Mouse (Mus musculus): ENCODE results near the gene Olfr132. TPM values are rescaled to one million over a fixed set of nuclear protein-coding genes. Genes with fewer than 3 reads are reported as not detected.
"Not testable (repeated sequence)": the region's sequence is repeated elsewhere in the genome, so short reads cannot be mapped to it uniquely, and the experiment has no call there.

Olfr132 gene
- polyA plus RNA-seq (2014; fragmentation: Nextera tagmentation; extraction: Ambion mirVana): not detected in 2 replicates

DNA sequence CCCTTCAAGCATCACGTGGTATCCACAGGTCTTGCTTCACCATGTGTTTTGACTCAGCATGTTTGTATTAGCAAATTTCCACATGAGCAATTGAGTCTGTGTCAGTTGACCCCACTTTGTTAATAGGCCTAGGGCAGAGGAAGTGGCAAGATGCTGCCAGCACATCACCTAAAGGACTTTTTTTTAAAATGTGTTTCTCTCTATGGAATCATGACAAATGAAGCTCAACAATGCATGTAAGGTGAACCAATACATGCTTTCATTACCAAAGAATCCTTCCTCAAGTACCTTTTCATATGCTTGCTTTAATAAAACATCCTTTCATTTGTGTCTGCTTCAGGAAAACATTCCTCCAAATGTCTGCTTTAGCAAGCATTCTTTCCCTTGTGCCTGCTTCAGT is at the start of gene Olfr132:
Gene Olfr132 (minus strand): TSS at position 101 of the 400 bp plus-strand sequence.
- no peaks in the 10 kb centered on the region for H3K27me3 ChIP-seq (ENCODE audit: control insufficient read depth, insufficient read depth, low read length)

DNA sequence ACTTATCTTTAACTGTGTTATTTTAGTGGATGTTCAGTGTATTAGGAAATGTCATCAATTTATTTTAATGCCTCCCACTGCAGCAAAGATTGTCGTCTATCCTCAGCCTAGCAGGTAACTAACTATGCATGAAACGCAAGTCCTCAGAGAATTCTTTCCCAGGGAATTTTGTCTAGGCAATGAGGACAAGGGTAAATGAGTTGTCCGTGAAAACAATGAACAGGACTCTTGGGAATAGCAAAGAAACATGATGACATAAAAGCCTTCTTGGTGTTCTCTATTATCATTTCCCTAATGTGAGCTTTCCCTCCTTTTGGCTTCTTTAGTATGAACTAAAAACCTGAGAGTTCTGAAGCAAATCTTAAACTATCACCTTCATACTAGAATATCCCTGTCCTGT is 36.8 kb upstream of the Olfr132 start, which contains the start of gene Olfr134:
Gene Olfr134 (plus strand): TSS at position 301 of the 400 bp plus-strand sequence.
- no peak for ATAC-seq (ENCODE audit: low read depth)
- no peaks in the 10 kb centered on the region for H3K9me3 ChIP-seq (ENCODE audit: control insufficient read depth, low read length)
- H3K36me3 ChIP-seq (ENCODE audit: control insufficient read depth, insufficient read depth, low read length): no peaks in the 10 kb centered on the region
- H3K9ac ChIP-seq (replicated peaks; ENCODE audit: low read depth, low read length): no peak within 1 kb of the TSS
- WGBS: 66% methylated on average over 3 of the region's 3 CpGs
- H3K4me2 ChIP-seq (ENCODE audit: low read depth, low read length): no peak within 1 kb of the TSS
- no peaks in the 10 kb centered on the region for H3K27me3 ChIP-seq (ENCODE audit: control insufficient read depth, insufficient read depth, low read length)
- H3K4me1 ChIP-seq (ENCODE audit: control insufficient read depth, insufficient read depth, low read length): no peaks in the 10 kb centered on the region
- no peak within 1 kb of the TSS for H3K27ac ChIP-seq (ENCODE audit: low read depth, low read length)
- no peak within 1 kb of the TSS for H3K4me3 ChIP-seq (ENCODE audit: low read depth, low read length)

More for the DNA sequence above, at the start of gene Olfr132:
- Histone ChIP-seq H3K9me3 (ENCODE audit: control insufficient read depth, low read length) (no peaks in the 10 kb centered on the region), H3K4me3 (ENCODE audit: low read depth, low read length) (no peak within 1 kb of the TSS), H3K4me1 (ENCODE audit: control insufficient read depth, insufficient read depth, low read length) (no peaks in the 10 kb centered on the region), H3K4me2 (ENCODE audit: low read depth, low read length) (no peak within 1 kb of the TSS), H3K27ac (ENCODE audit: low read depth, low read length) (no peak within 1 kb of the TSS), H3K36me3 (ENCODE audit: control insufficient read depth, insufficient read depth, low read length) (no peaks in the 10 kb centered on the region), H3K9ac (replicated peaks; ENCODE audit: low read depth, low read length) (no peak within 1 kb of the TSS)
- WGBS: 69% methylated on average over 1 of the region's 1 CpGs
- no peak for ATAC-seq (ENCODE audit: low read depth)

DNA sequence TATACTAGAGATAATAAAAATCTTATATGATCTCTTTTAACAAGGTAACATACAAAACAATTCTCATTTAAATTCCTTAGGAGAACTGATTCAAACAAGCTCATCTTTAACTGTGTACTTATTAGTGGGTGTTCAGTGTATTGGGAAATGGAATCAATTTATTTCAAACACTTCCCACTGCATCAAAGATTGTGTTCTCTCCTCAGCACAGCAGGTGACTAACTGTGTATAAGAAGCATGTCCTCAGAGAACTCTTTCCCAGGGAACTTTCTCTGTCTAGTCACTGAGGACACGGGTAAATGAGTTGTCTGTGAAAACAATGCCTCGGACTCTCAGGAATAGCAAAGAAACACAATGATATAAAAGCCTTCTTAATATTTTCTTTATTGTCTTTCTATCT is 10.7 kb upstream of the Olfr132 start, which contains the start of gene Olfr133:
Gene Olfr133 (plus strand): TSS at position 301 of the 400 bp plus-strand sequence.
- no peaks in the 10 kb centered on the region for H3K27me3 ChIP-seq (ENCODE audit: control insufficient read depth, insufficient read depth, low read length)
- H3K9ac ChIP-seq (replicated peaks; ENCODE audit: low read depth, low read length): no peak within 1 kb of the TSS
- H3K27ac ChIP-seq (ENCODE audit: low read depth, low read length): no peak within 1 kb of the TSS
- 70% methylated on average over 2 of the region's 2 CpGs for WGBS
- H3K4me2 ChIP-seq (ENCODE audit: low read depth, low read length): no peak within 1 kb of the TSS
- no peak for ATAC-seq (ENCODE audit: low read depth)
- no peak within 1 kb of the TSS for H3K4me3 ChIP-seq (ENCODE audit: low read depth, low read length)
- no peaks in the 10 kb centered on the region for H3K36me3 ChIP-seq (ENCODE audit: control insufficient read depth, insufficient read depth, low read length)
- H3K4me1 ChIP-seq (ENCODE audit: control insufficient read depth, insufficient read depth, low read length): no peaks in the 10 kb centered on the region
- no peaks in the 10 kb centered on the region for H3K9me3 ChIP-seq (ENCODE audit: control insufficient read depth, low read length)

DNA sequence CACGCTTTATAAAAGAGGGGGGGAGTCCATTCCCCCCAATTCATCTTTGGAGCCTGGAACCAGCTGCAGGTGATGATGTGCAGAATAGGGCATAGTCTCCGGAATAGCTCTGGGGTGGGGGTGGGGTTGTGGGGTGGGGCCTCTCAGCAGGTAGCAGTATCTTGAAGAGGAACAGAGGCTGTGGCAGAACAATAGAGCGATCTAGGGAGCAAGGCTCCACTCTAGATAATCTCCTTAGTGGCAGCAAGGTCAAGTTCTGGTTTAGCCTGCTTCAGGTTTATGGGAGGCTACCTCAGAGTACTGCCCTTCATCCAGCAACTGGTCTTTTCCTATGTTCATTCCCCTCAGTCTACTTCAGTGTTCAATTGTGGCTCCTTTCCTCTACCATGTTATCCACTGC is 9.0 kb downstream of the Olfr132 start:
- H3K4me2 ChIP-seq (ENCODE audit: low read depth, low read length); ATAC-seq (ENCODE audit: low read depth); H3K4me1 ChIP-seq (ENCODE audit: control insufficient read depth, insufficient read depth, low read length); H3K27me3 ChIP-seq (ENCODE audit: control insufficient read depth, insufficient read depth, low read length); H3K9ac ChIP-seq (replicated peaks; ENCODE audit: low read depth, low read length); H3K9me3 ChIP-seq (ENCODE audit: control insufficient read depth, low read length); H3K27ac ChIP-seq (ENCODE audit: low read depth, low read length); H3K4me3 ChIP-seq (ENCODE audit: low read depth, low read length); H3K36me3 ChIP-seq (ENCODE audit: control insufficient read depth, insufficient read depth, low read length): not testable (repeated sequence)
- WGBS: 70% methylated on average over 3 of the region's 3 CpGs

DNA sequence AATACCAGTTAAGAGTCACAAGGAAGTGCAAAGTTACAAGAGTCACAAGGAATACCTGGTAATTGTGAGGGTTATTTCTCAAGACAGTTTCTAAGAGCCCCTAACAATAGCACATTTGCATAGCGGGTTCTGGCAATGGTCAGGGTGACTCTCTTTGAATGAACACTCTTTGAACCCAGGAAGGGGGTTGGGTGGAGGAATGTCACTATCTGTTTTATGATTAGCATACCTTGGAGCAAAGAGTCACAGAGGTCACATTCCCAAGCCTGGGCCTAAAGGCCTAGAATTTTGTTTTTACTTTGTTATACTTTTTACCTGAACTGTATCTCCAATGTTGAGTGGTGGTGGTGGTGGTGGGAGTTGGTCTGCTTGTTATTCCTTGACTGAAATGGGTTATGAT is 10.1 kb downstream of the Olfr132 start:
- H3K27me3 ChIP-seq (ENCODE audit: control insufficient read depth, insufficient read depth, low read length); H3K9me3 ChIP-seq (ENCODE audit: control insufficient read depth, low read length); H3K4me2 ChIP-seq (ENCODE audit: low read depth, low read length); H3K4me1 ChIP-seq (ENCODE audit: control insufficient read depth, insufficient read depth, low read length); H3K4me3 ChIP-seq (ENCODE audit: low read depth, low read length); ATAC-seq (ENCODE audit: low read depth); H3K9ac ChIP-seq (replicated peaks; ENCODE audit: low read depth, low read length); H3K36me3 ChIP-seq (ENCODE audit: control insufficient read depth, insufficient read depth, low read length); H3K27ac ChIP-seq (ENCODE audit: low read depth, low read length): not testable (repeated sequence)
- WGBS: 89% methylated on average over 1 of the region's 1 CpGs

DNA sequence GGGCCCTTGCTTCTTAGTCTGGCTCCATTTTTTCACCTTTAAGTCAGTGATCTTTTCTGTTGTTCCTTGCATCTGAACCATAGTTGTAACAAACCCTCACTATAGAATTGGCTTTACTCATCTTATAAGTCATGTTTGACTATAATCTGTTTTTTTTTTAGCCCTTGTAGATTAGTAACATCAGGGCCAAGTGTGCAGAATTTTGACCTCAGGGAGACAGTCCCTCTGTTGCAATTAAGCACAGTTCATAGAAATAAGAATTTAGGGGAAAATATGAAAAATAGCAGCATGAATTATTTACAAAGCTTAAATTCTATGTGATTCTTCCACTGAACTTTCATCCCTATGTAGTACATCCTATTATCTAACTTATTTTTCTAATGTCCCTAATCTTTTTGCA is 45.7 kb downstream of the Olfr132 start, which contains the start of gene Olfr131:
Gene Olfr131 (minus strand): TSS at position 101 of the 400 bp plus-strand sequence.
- Histone ChIP-seq H3K27ac (ENCODE audit: low read depth, low read length) (no peak within 1 kb of the TSS), H3K4me3 (ENCODE audit: low read depth, low read length) (no peak within 1 kb of the TSS), H3K9me3 (ENCODE audit: control insufficient read depth, low read length) (no peaks in the 10 kb centered on the region), H3K36me3 (ENCODE audit: control insufficient read depth, insufficient read depth, low read length) (no peaks in the 10 kb centered on the region), H3K4me1 (ENCODE audit: control insufficient read depth, insufficient read depth, low read length) (no peaks in the 10 kb centered on the region), H3K9ac (replicated peaks; ENCODE audit: low read depth, low read length) (no peak within 1 kb of the TSS), H3K27me3 (ENCODE audit: control insufficient read depth, insufficient read depth, low read length) (no peaks in the 10 kb centered on the region), H3K4me2 (ENCODE audit: low read depth, low read length) (no peak within 1 kb of the TSS)
- no peak for ATAC-seq (ENCODE audit: low read depth)

DNA sequence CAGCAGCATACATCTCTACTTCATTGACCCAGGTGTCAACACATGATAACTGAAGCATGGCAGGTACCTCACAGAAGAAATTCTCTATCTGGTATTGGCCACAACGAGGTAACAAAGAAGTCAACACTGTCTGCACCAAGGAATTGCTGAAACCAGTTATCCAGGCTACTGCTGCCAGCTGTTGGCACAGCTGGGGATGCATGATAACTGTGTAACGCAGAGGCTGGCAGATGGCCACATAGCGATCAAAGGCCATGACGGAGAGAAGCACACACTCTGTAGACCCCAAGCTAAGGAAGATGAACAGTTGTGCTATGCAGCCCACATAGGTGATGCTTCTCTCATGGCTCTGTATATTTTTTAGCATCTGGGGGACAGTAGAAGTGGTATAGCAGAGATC is 52.0 kb downstream of the Olfr132 start:
- H3K9ac ChIP-seq (replicated peaks; ENCODE audit: low read depth, low read length): no peak overlapping the region
- WGBS: 82% methylated on average over 4 of the region's 4 CpGs
- H3K4me2 ChIP-seq (ENCODE audit: low read depth, low read length): no peak overlapping the region
- H3K36me3 ChIP-seq (ENCODE audit: control insufficient read depth, insufficient read depth, low read length): no peaks in the 10 kb centered on the region
- no peaks in the 10 kb centered on the region for H3K9me3 ChIP-seq (ENCODE audit: control insufficient read depth, low read length)
- no peaks in the 10 kb centered on the region for H3K27me3 ChIP-seq (ENCODE audit: control insufficient read depth, insufficient read depth, low read length)
- ATAC-seq (ENCODE audit: low read depth): no peak
- no peak overlapping the region for H3K4me3 ChIP-seq (ENCODE audit: low read depth, low read length)
- no peak overlapping the region for H3K27ac ChIP-seq (ENCODE audit: low read depth, low read length)
- H3K4me1 ChIP-seq (ENCODE audit: control insufficient read depth, insufficient read depth, low read length): no peaks in the 10 kb centered on the region

Other genes with a start within 250 kb of the Olfr132 start
- not detected in 2 replicates for gene Olfr127, start 234.1 kb downstream of the Olfr132 start, polyA plus RNA-seq (2014; fragmentation: Nextera tagmentation; extraction: Ambion mirVana)
- not detected in 2 replicates for gene Olfr128, start 214.0 kb downstream of the Olfr132 start, polyA plus RNA-seq (2014; fragmentation: Nextera tagmentation; extraction: Ambion mirVana)
- gene Olfr761, start 181.4 kb downstream of the Olfr132 start, polyA plus RNA-seq (2014; fragmentation: Nextera tagmentation; extraction: Ambion mirVana): not detected in 2 replicates
- not detected in 2 replicates for gene Olfr129, start 74.4 kb downstream of the Olfr132 start, polyA plus RNA-seq (2014; fragmentation: Nextera tagmentation; extraction: Ambion mirVana)
- gene Olfr130, start 70.6 kb downstream of the Olfr132 start, polyA plus RNA-seq (2014; fragmentation: Nextera tagmentation; extraction: Ambion mirVana): not detected in 2 replicates
- not detected in 2 replicates for gene Olfr131, start 45.8 kb downstream of the Olfr132 start, polyA plus RNA-seq (2014; fragmentation: Nextera tagmentation; extraction: Ambion mirVana)
- not detected in 2 replicates for gene Olfr133, start 10.8 kb upstream of the Olfr132 start, polyA plus RNA-seq (2014; fragmentation: Nextera tagmentation; extraction: Ambion mirVana)
- gene Olfr134, start 36.9 kb upstream of the Olfr132 start, polyA plus RNA-seq (2014; fragmentation: Nextera tagmentation; extraction: Ambion mirVana): not detected in 2 replicates
- gene Olfr135, start 69.8 kb upstream of the Olfr132 start, polyA plus RNA-seq (2014; fragmentation: Nextera tagmentation; extraction: Ambion mirVana): not detected in 2 replicates
- not detected in 2 replicates for gene Olfr138, start 126.5 kb upstream of the Olfr132 start, polyA plus RNA-seq (2014; fragmentation: Nextera tagmentation; extraction: Ambion mirVana)
- gene Olfr137, start 173.0 kb upstream of the Olfr132 start, polyA plus RNA-seq (2014; fragmentation: Nextera tagmentation; extraction: Ambion mirVana): not detected in 2 replicates
- gene Olfr136, start 195.3 kb upstream of the Olfr132 start, polyA plus RNA-seq (2014; fragmentation: Nextera tagmentation; extraction: Ambion mirVana): not detected in 2 replicates